Mouse (Mus musculus) forebrain, embryonic 14.5 days (tissue): ENCODE data around the gene Acadvl. TPM values are rescaled to one million over a fixed set of nuclear protein-coding genes. Genes with fewer than 3 reads are reported as not detected.

Source experiments
- ATAC-seq: fragments of 200-750 bp; cut with Nextera tagmentation; 2 replicates; pipeline ENCODE4 v1.8.0; 2017; ENCODE audit warnings: mild to moderate bottlenecking, moderate library complexity
- DNase-seq: peaks from one replicate; pipeline ENCODE4 v3.0.0-alpha.2; 2015; ENCODE audit warnings: low spot score
- H3K27ac ChIP-seq: fragments of 300-500 bp; sonication (generic); 2 replicates; pipeline ENCODE4 v1.5.1; 2014; ENCODE audit warnings: low read depth, mild to moderate bottlenecking, control low read depth, low read length, moderate library complexity
- H3K27me3 ChIP-seq: fragments of 300-500 bp; sonication (generic); replicated peaks from 2 replicates; pipeline ENCODE4 v1.6.1; 2014; ENCODE audit warnings: low read length, control low read depth, mixed read lengths; ENCODE audit not compliant: control insufficient read depth, insufficient read depth
- H3K36me3 ChIP-seq: fragments of 300-500 bp; sonication (generic); 2 replicates; pipeline ENCODE4 v1.6.1; 2014; ENCODE audit warnings: low read length, control low read depth; ENCODE audit not compliant: control insufficient read depth, insufficient read depth
- H3K4me1 ChIP-seq: fragments of 300-500 bp; sonication (generic); 2 replicates; pipeline ENCODE4 v1.6.1; 2014; ENCODE audit warnings: antibody characterized with exemption, low read length, control low read depth; ENCODE audit not compliant: control insufficient read depth, insufficient read depth
- H3K4me2 ChIP-seq: fragments of 300-500 bp; sonication (generic); 2 replicates; pipeline ENCODE4 v1.6.1; 2014; ENCODE audit warnings: mild to moderate bottlenecking, control low read depth, low read length
- H3K4me3 ChIP-seq: fragments of 300-500 bp; sonication (generic); 2 replicates; pipeline ENCODE4 v1.5.1; 2014; ENCODE audit warnings: low read depth, low read length, control low read depth
- H3K9ac ChIP-seq: fragments of 300-500 bp; sonication (generic); 2 replicates; pipeline ENCODE4 v1.6.1; 2014; ENCODE audit warnings: mild to moderate bottlenecking, low read length, control low read depth, moderate library complexity
- H3K9me3 ChIP-seq: fragments of 300-500 bp; sonication (generic); replicated peaks from 2 replicates; pipeline ENCODE4 v1.6.1; 2016; ENCODE audit warnings: low read length, control low read depth, mixed read lengths; ENCODE audit not compliant: control insufficient read depth
- WGBS: fragments of 180-500 bp; shearing (Covaris S2); extraction: QIAGEN DNeasy Blood & Tissue Kit; methylation state at CpG from one replicate; pipeline ENCODE4 v1.1.7; 2014; 5-methylcytosine and 5-hydroxymethylcytosine counted together
- polyA plus RNA-seq: library from polyadenylated mRNA; unstranded; fragments of >200 nt; fragmentation: Nextera tagmentation; extraction: Ambion mirVana; gene quantifications from 2 replicates; pipeline ENCODE4 v1.2.1, GENCODE M21; 2014

Gene Acadvl
- polyA plus RNA-seq, 1 experiment from 2014 or later = 53.3 TPM

GRCm38 (mm10) chr11:69982877-69983276 is 32.3 kb downstream of the Acadvl start:
- no peak for ATAC-seq
- WGBS = 21% methylated on average over 5 of the region's 5 CpGs
- 0 out of 2 replicates have a peak overlapping the region, but pooled peaks have one; percentile 2 for H3K4me3 ChIP-seq

DNA sequence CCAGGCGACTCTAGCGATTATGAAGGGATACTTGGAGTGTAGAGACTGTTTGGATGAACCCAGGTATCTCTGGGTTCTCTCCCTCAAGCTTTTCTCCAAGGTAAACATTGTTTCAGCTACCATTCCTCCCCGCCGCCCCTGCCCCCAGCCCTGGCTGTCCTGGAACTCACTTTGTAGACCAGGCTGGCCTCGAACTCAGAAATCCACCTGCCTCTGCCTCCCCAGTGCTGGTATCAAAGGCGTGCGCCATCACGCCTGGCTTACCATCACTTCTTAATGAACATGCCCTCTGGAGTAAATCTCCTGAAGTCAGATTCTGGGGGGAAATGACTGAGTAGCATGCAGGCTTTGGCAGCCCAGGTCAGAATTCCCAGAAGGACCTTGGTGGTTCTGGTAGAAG is 33.0 kb downstream of the Acadvl start, which contains the start of gene Elp5:
Gene Elp5, minus strand, starts transcription at position 293 of the 400 bp plus-strand sequence.
- H3K36me3 ChIP-seq = peaks cover 39% of the 10 kb centered on the region
- no peaks in the 10 kb centered on the region for H3K9me3 ChIP-seq
- H3K27me3 ChIP-seq = no peaks in the 10 kb centered on the region
- peak within 1 kb of the TSS; percentile 99 for H3K9ac ChIP-seq
- WGBS = 60% methylated on average over 8 of the region's 8 CpGs
- H3K4me1 ChIP-seq = peaks cover 23% of the 10 kb centered on the region
- DNase-seq (no peak), ATAC-seq (no peak)
- peak within 1 kb of the TSS; percentile 88 for H3K4me2 ChIP-seq
- H3K4me3 ChIP-seq = peak within 1 kb of the TSS; percentile 100
- peak within 1 kb of the TSS; percentile 98 for H3K27ac ChIP-seq

More at GRCm38 (mm10) chr11:69982877-69983276, 32.3 kb downstream of the Acadvl start:
- no peaks in the 10 kb centered on the region for H3K9me3 ChIP-seq
- H3K4me1 ChIP-seq = peaks cover 23% of the 10 kb centered on the region
- H3K36me3 ChIP-seq = peaks cover 41% of the 10 kb centered on the region
- H3K27ac ChIP-seq = no peak overlapping the region
- no peak for DNase-seq
- H3K9ac ChIP-seq = peak overlapping the region; percentile 99
- H3K27me3 ChIP-seq = no peaks in the 10 kb centered on the region
- H3K4me2 ChIP-seq = peak overlapping the region; percentile 88

DNA sequence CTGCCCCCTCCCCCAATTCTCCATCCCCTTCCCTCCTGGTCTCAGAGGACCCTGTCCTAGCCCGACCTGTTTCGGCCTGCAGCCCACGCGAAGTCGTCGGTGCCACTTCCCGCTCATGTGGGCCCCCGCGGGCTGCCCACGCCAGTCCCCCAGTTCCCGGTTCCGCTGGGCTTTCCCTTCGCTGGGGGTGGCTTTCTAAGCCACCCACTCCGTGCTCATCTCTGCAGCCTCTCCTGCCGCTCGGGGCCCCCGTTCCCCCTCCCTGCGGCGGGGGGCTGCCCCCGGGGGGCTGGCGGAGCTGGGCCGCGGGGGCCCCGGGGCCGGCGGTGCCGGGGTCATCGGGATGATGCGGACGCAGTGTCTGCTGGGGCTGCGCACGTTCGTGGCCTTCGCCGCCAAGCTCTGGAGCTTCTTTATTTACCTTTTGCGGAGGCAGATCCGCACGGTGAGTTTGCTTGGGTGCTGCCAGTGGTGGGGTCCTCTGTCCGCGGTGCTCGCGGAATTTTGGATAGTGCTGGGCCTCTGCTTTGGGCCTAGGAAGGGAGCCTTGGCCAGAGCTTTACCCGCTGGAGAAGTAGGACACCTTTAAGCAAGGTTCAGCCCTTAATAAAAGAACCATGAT is 34.0 kb downstream of the Acadvl start, which contains the start of gene Ctdnep1:
Gene Ctdnep1, plus strand, starts transcription at position 16 of the 622 bp plus-strand sequence.
- peak; percentile 48 for ATAC-seq
- peak within 1 kb of the TSS; percentile 98 for H3K27ac ChIP-seq
- peaks cover 39% of the 10 kb centered on the region for H3K36me3 ChIP-seq
- H3K4me1 ChIP-seq = peaks cover 23% of the 10 kb centered on the region
- H3K9me3 ChIP-seq = no peaks in the 10 kb centered on the region
- peak within 1 kb of the TSS; percentile 92 for H3K4me2 ChIP-seq
- H3K9ac ChIP-seq = peak within 1 kb of the TSS; percentile 99
- H3K27me3 ChIP-seq = no peaks in the 10 kb centered on the region
- DNase-seq = no peak
- under 1% methylated on average over 37 of the region's 43 CpGs for WGBS
- H3K4me3 ChIP-seq = peak within 1 kb of the TSS; percentile 100

DNA sequence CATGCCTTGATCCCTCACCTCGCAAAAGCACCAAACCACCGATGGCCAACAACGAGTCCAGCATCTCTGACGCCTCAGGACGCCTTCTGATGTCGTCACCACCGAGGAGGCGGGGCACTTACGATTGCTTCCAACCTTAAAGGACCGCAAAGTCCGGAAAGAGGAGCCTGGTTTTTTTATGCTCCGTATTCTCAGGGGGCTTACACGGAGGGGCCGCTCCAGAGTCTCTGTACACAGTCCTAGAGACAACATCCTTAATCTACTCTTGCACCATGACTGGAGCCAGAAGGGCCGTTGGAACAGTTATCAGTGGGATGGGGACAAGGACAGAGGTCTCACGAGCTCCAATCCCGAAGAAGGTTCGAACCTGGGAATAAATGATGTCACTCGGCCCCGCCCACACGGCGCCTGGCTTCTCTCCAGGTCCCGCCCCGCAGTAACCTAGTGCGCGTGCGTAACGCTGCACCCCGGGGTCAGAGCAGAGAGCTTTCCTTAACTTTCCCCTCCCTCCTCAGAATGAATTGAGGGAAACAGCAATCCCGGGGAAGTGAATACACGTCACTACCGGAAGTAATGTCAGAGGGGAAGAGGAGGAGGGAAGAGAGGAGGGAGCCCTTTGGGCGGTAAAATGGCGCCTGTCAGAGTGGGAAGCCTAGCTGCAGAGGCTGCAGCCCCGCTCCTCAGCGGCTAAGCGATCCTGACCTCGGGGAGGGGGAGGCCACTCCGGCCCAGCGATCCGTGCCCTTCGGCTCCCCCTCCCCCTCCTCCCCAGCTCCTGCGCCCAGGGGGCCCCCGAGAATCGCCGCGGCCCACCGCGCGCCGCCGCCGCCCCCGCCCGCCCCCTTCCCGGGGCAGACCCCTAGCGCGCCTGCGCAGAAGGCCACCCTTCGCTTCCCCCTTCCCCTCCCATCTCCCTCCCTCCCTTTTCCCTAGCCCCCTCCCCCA is 34.7 kb downstream of the Acadvl start:
- peak overlapping the region; percentile 92 for H3K4me2 ChIP-seq
- under 1% methylated on average over 38 of the region's 60 CpGs for WGBS
- ATAC-seq = peak; percentile 92
- peak overlapping the region; percentile 99 for H3K9ac ChIP-seq
- no peaks in the 10 kb centered on the region for H3K9me3 ChIP-seq
- peaks cover 38% of the 10 kb centered on the region for H3K36me3 ChIP-seq
- H3K4me1 ChIP-seq = peaks cover 23% of the 10 kb centered on the region
- peak overlapping the region; percentile 98 for H3K27ac ChIP-seq
- H3K27me3 ChIP-seq = no peaks in the 10 kb centered on the region
- H3K4me3 ChIP-seq = peak overlapping the region; percentile 100
- peak; percentile 99 for DNase-seq

DNA sequence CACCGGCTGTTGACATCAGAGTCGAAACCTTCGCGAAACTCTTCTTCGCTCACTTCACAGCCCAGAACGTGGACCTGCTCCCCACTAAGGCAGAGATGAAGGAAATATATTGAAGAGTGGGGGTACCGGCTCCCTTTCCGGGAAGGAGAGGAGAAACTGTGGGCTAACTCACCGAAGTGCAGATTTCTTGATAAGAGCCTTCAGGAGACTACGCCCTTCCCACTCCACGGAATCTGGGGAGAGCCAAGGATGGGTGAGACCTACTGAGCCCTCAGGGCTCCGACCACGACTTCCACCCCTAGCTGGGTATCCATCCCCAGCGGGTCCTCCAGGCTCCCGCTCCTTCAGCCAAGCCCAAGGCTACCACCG is 35.4 kb downstream of the Acadvl start:
- Histone ChIP-seq H3K36me3 (peaks cover 38% of the 10 kb centered on the region), H3K4me1 (peaks cover 23% of the 10 kb centered on the region), H3K27ac (peak overlapping the region; percentile 98), H3K4me2 (peak overlapping the region; percentile 92), H3K9me3 (no peaks in the 10 kb centered on the region), H3K27me3 (no peaks in the 10 kb centered on the region), H3K4me3 (peak overlapping the region; percentile 100), H3K9ac (peak overlapping the region; percentile 99)
- DNase-seq (no peak), ATAC-seq (no peak)
- WGBS = 3% methylated on average over 16 of the region's 16 CpGs

DNA sequence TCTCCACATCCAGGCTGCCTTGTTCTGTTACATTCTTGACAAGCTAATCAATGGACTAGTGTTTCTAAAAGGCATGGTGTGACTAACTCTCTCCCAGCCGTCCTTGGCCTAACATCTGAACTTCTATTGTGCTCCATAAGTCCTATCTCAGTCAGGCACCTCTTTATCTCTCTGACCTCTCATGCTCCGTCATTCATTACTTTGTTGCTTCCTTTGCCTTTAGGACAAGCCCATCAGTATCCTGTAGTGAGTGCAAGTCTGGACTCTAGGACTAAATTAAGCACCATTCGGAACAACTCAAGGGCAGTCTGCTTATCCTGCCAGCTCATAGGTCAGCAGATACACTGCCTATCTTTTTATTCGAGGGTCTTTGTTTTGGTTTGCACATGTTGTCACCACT is 38.9 kb downstream of the Acadvl start:
- H3K9me3 ChIP-seq = no peaks in the 10 kb centered on the region
- H3K36me3 ChIP-seq = peaks cover 64% of the 10 kb centered on the region
- DNase-seq (no peak), ATAC-seq (no peak)
- peaks cover 5% of the 10 kb centered on the region for H3K4me1 ChIP-seq
- no peaks in the 10 kb centered on the region for H3K27me3 ChIP-seq
- no peak overlapping the region for H3K9ac ChIP-seq
- WGBS = 91% methylated on average over 4 of the region's 4 CpGs
- no peak overlapping the region for H3K4me2 ChIP-seq
- H3K4me3 ChIP-seq = no peak overlapping the region
- H3K27ac ChIP-seq = no peak overlapping the region

- DNase-seq = no peak
- peaks cover 71% of the 10 kb centered on the region for H3K36me3 ChIP-seq
These were observed 40.3 kb downstream of the Acadvl start for GRCm38 (mm10) chr11:69974907-69975306.

DNA sequence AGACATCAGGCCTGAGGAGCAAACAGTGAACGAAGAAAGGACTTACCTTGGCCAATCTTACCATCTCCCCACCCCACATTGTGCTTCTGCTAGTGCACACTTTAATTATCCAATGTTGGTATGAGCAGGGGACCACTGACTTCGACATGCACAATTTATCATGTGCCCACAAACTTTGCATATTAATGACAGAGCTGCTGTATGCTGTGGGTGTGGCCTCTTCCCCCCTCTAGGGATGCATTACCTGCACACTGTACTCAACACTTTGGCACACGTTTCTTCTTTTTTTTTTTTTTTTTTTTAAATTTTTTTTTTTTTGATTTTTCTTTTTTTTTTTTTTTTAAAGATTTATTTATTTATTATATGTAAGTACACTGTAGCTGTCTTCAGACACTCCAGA is 44.4 kb downstream of the Acadvl start:
- peaks cover 72% of the 10 kb centered on the region for H3K36me3 ChIP-seq
- no peak overlapping the region for H3K4me2 ChIP-seq
- H3K27ac ChIP-seq = no peak overlapping the region
- WGBS = 87% methylated on average over 3 of the region's 3 CpGs
- no peak overlapping the region for H3K9ac ChIP-seq
- H3K4me3 ChIP-seq = no peak overlapping the region
- no peak for DNase-seq
- peaks cover 21% of the 10 kb centered on the region for H3K27me3 ChIP-seq
- ATAC-seq = no peak
- no peaks in the 10 kb centered on the region for H3K4me1 ChIP-seq
- no peaks in the 10 kb centered on the region for H3K9me3 ChIP-seq

More at GRCm38 (mm10) chr11:69974907-69975306, 40.3 kb downstream of the Acadvl start:
- Histone ChIP-seq H3K4me1 (peaks cover 5% of the 10 kb centered on the region), H3K27me3 (no peaks in the 10 kb centered on the region), H3K4me3 (no peak overlapping the region), H3K4me2 (no peak overlapping the region), H3K27ac (no peak overlapping the region), H3K9me3 (no peaks in the 10 kb centered on the region), H3K9ac (no peak overlapping the region)
- ATAC-seq = no peak
- 95% methylated on average over 2 of the region's 2 CpGs for WGBS
